Mouse (Mus musculus): ENCODE data around the gene Catsper3. TPM values are rescaled to one million over a fixed set of nuclear protein-coding genes. Genes with fewer than 3 reads are reported as not detected.

Catsper3 gene
- total RNA-seq (2015) (0.37 TPM in 1 of 2 replicates, not detected in the other), total RNA-seq (2017) (not detected in 2 replicates)

DNA sequence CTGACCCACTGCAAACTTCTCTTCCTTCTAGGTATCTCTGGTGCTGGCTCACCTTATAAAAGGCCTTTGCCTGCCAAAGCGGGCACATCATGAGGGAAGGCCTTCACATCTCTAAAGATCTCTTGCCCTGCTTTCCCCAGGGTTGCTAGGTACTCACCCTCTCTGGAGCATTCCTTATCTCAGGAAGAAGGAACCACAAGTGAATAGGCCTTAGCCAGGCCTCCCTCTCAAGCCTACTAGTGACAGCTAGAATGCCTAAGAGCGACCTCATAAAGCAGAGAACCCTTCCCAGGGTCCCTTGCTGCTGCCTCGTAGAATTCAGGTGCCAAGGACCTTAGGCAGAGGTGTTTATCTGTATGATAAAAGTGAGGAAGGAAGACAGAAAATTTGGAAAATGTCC is at the start of gene Catsper3:
Catsper3 (plus strand) TSS at position 301 of the 400 bp plus-strand sequence.
- ATAC-seq (replicated peaks; ENCODE audit: poor library complexity), result no peak

DNA sequence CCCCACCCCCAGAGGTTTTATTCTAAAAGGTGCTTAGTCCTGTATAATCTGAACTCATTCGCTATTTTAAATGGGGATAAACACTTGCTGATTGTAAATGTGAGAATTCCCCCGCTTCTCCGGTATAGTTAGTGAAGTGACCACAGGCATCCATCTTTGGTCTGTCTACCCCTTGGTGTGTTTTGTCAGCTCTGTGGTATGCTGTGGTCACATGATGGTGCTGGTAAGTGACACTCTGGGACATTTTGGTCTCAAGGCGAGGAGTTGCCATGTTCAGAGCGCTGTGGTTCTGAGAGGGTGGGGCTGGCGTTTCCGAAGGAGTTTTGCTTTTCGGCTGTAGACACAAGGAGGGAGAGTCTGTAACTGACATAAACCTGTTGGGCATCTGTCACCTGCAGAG is 46.5 kb upstream of the Catsper3 start:
- no peak for ATAC-seq (replicated peaks; ENCODE audit: poor library complexity)

DNA sequence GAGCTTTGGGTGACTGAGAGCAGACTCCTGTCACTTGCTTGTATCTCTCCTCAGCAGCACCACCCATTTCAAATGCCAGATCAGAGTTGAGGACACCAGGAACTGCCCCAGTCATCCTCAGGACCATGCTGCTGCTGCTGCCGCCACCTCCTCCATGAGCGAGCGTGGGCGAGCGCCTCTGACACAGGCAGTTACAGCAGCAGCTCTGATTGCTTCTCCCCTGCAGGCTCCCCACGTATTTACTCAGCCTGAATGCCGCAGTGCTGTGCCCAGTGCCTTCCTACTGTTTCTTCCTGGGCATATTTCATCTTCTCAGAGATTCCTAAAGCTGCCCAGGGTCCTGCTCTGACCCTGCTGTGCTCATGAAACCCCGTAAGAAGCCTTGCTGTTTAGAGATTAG is 42.1 kb upstream of the Catsper3 start:
- no peak for ATAC-seq (replicated peaks; ENCODE audit: poor library complexity)

DNA sequence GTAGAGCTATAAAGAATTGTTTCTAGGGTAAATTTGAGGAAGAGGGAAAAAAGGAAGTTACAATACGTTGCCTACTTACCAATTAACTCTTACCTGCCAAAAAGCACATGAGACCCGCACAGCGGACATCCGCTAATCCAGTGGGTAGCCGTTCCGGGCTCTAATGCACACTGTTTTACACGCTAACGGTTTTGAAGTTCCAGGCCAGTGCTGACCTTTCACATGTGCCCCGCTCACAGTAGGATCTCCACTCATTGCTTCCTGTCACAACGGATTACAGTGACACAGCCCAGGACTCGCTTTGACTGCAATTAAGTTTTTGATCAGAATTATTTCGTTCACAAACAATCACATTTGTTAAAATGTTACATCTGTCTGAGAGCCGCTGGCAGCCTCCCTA is 30.0 kb upstream of the Catsper3 start:
- ATAC-seq (replicated peaks; ENCODE audit: poor library complexity), result peak; percentile 74

DNA sequence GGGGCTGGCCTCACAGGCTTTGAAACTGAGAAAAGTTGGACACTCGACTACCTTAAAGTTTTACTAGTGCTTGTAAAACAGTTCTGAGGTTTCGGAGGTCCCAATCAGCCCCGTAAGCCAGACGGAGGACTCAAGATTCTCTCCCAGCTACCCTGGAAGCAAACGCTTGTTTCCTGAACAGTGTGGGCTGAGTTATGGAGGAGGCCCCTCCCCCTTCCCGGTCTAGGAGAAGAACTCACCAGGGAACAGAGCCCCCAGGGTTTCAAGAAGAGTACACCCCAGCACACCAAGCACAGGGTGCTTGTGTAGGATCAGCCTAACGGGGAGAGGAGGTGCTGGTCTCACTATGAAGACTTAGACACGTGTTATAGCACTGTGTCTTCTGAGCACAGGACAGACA is 27.6 kb upstream of the Catsper3 start:
- no peak for ATAC-seq (replicated peaks; ENCODE audit: poor library complexity)

DNA sequence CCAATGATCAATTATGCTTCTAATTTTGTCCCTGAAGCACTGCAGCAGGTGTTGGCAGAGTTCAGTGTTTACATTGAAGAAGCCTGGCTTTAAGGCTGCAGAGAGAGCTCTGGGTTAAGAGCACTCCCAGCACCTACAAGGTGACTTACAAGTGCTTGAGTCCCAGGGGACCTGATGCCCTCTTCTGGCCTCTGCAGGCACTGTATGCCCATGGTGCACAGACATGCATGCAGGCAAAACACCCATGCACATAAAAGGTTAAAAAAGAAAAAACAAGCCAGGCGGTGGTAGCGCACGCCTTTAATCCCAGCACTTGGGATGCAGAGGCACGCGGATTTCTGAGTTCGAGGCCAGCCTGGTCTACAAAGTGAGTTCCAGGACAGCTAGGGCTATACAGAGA is 26.7 kb upstream of the Catsper3 start:
- peak; percentile 69 for ATAC-seq (replicated peaks; ENCODE audit: poor library complexity)

DNA sequence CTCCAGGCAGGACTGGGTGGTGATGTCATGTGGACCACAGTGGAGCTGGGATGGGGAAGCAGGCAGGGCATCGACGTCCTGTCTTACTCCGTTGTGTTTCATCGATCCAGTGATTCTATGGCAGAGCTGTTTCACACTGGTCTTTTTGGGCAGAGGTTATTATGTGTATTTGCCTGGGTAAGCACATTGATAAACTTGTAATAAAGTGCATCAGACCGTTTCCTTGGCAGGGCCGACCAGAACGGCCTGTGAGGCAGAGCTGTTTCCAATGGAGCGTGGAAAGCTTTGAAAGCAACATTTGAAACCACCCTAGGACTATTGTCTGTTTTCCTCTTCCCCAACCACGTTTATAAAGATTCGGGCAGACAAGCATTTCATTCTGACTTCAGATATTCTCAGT is 23.8 kb upstream of the Catsper3 start:
- ATAC-seq (replicated peaks; ENCODE audit: poor library complexity), result no peak

DNA sequence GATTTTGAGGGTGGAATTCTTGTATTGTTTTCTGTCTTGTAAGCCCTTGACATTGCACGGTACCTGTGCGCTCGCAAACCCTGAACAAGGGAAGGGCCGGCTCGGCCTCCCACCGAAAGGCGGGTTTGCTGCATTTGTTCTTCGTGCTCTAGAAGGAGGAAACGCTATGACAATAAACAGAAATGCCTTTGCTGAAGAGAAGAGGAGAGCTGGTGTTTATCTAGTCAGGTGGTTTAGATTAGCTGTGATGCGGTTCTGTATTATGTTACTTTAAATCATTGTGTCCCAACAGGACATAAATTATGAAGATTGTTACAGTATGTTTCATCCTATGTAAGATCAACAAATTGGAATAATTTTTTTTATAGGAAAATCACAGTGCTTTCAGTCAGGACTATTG is 22.9 kb upstream of the Catsper3 start:
- ATAC-seq (replicated peaks; ENCODE audit: poor library complexity), result no peak

DNA sequence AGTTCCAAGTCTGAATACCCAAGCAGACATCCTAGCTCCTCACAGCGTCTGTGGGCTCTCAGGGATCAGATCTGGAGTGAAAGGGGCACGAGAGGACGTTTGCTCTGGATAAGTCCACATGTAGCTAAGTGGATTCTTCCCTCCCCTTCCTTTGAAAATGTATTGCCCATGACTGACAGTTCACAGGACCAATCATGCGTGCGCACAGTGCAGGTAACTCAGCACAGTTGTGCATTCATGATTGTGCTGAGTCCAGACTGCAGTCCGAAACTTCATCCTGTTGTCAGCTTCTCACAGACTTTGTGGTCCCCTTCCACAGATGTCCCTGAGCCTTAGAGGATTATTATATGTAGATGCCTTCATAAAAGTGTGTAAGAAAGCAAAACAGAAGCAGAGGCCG is 10.0 kb upstream of the Catsper3 start:
- ATAC-seq (replicated peaks; ENCODE audit: poor library complexity), result no peak

DNA sequence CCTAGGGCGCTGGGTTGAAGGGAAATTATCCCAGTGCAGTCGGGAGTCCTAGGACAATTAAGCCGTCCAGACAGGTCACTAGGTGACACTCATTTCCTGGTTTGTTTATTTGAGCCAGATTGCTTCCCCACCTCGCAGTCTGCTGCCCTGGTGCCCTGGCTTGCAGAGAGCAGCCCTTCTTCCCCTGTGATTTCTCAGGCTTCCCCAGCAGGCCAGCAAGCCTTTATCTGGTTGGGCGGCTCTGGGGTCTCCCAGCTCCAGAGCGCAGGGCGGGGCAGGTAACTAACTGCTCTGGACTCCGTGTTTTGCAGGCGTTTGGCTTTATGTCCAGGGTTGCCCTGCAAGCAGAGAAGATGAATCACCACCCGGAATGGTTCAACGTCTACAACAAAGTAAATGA is 9.3 kb upstream of the Catsper3 start:
- no peak for ATAC-seq (replicated peaks; ENCODE audit: poor library complexity)

DNA sequence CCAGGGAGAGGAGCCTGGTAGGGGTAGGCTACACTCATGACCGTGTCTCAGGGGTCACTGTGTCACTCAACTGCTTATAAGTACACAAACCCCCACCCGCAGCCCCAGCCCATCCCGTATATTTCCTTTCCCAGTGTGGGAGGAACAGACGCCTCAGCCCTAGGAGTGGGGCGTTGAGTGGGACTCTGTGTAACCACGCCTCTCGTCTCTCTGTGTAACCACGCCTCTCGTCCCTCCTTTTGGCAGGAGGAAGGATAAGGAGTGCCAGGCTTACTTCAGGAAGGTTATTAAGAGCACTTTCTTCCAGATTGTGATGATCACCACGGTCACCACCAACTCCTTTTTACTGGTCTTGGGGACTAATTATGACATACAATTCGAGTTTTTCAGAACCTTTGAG is 1.8 kb downstream of the Catsper3 start:
- no peak for ATAC-seq (replicated peaks; ENCODE audit: poor library complexity)

DNA sequence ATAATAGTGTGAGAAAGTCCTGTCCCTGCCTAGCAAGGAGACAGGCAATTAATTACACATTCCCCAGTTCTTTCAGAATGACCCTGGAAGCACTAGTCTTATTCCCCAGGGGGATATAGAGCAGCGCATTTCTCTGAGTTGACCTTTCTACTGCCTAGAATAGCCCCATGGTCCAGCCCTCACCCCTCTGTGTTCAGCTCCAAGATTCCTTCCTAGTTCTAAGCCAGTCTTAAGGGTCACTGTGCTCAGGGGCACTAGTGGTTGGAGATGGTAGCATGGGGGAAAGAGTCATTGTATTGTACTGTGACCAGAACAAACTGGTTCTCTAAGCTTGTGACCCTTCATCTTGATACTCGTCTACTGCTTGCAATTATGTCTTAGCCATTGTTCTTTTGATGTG is 16.9 kb downstream of the Catsper3 start:
- ATAC-seq (replicated peaks; ENCODE audit: poor library complexity), result no peak

DNA sequence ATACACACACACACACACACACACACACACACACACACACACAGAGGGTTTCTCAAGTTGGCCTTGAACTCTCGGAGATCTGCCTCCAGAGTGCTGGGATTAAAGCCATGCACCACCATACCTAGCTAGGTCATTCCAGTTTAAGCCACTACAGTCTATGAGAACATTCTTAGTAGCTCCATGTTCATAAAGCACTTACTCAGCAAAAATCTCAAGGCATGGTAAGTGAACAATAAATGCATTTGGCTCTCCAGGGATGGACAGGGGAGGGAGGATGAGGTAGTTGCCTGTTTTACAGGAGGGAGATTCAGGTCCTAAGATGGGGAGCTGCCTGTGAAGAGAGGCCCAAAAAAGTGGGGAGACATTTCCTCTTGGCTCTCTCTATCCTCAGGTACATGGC is 19.6 kb downstream of the Catsper3 start:
- no peak for ATAC-seq (replicated peaks; ENCODE audit: poor library complexity)

DNA sequence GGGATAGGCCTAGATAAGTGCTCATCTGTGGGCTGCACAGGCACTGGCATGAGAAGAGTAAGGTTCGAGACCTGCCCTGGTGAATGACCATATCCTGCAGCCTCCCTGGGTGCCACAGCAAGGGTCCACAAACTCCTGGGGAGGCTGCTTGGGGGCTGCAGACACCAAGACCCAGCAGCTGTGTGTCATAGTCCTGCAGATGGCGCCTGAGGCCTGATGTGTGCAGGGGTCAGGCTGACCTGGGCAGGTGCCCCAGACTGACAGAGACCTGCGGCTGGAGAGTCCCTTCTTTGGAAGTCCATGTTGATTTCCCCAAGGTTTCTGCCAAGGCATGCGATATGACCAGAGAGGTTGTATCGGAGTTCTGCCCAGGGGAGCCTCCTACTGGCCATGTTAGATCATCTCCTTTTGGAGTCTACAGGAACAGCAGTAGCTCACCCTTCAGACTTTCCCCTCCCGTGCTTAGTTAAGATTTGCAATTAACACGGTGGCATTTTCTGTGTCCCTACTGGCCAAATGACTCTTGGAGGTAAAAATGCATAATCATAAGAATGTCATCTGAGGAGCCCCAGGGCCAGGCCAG is 24.8 kb downstream of the Catsper3 start:
- no peak for ATAC-seq (replicated peaks; ENCODE audit: poor library complexity)

DNA sequence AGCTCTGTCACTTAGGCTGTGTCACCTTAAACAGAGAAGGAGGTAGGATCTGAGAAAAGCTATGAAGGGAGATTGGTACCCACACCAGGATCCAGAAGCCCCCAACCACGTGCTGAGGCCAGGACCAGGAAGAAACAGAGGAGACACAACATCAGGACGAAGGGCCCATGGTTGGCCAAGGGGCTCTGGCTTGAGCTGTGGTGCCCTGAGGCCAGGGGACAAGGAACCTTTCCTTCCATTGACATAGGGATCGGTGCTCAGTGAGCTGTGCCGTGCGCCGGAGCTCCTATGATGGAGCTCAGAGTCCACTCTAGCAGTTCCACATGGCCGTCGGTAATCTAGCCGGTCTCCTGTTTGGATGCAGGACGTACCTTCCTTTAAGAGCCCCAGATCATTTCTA is 25.3 kb downstream of the Catsper3 start:
- ATAC-seq (replicated peaks; ENCODE audit: poor library complexity), result no peak

DNA sequence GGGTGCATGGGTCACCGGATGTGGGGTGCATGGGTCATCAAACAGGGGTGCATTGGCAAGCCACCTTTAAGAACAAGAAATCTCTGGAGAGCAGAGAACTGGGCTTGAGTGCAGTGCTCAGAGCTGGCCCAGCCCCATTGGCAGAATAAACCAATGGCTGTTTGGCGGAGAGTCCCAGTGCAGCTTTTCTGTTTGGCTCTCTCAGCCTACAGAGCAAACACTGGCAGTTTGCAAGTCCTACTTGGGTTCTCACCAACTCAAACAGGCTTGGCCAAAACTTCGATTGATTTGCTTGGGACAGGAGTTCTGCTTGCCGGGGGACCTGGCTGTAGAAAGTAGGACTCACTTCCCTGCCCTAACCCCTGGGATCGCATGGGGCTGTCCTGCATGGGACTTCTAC is 26.6 kb downstream of the Catsper3 start:
- no peak for ATAC-seq (replicated peaks; ENCODE audit: poor library complexity)

DNA sequence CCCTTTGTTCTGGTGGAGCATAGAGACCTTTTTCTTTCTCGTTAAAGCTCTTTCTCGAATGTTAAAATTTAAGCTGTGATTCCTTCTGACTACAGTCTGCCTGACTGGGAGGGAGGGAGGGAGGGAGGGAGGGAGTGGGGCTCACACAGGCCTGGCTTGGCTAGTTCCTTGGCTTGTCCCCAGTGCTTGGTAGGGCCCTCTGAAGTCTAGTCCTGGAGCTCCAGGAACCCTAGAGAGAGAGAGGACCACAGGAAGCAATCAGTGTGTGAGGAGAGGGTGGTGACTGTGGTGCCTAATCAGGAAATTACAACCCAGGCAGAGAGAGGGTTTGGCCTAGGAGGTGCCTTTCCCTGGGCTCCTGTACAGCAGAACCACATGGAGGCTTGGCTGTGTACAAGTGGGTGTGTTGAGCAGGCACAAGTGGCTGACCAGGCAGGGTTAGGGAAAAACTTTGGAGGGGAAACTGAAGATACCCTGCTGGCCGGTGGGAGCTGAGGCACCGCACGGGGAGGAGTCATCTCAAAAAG is 29.2 kb downstream of the Catsper3 start:
- ATAC-seq (replicated peaks; ENCODE audit: poor library complexity), result no peak

DNA sequence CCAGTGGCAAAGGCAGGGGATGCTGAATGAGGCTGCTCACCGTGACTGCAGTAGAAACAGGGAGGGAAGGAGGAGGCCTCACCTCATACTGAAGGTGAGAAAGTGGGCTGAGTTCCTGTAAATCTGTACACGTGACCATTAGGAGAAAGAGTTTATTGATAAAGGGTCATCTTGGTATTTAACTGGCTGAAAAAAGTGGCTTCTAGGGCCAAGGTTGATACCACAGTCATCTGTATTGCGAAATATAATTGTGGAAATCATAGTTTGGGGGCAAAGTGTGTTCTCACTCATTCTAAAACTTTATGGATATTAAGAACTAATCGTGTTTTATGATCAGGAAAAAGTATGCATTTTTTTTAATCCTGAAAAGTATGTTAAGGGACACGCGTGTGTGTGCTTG is 30.5 kb downstream of the Catsper3 start:
- no peak for ATAC-seq (replicated peaks; ENCODE audit: poor library complexity)

DNA sequence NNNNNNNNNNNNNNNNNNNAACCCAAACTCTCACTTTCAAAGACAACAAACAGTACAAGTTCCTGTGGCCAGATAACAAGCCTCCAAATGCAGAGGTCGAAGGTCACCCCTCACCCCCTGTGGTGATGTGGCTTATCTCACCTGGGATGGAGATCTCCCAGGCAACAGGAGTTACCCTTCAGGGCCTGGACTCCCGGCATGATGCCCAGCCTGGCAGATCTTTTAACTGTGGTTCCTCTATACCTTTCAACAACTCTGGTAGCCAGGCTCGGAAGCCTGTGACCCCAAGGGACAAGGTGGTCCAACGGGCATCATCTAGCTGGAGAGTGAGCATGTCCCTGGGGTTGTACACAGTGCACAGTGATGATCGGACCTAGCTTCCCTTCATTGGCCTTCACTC is 38.1 kb downstream of the Catsper3 start:
- no peak for ATAC-seq (replicated peaks; ENCODE audit: poor library complexity)

DNA sequence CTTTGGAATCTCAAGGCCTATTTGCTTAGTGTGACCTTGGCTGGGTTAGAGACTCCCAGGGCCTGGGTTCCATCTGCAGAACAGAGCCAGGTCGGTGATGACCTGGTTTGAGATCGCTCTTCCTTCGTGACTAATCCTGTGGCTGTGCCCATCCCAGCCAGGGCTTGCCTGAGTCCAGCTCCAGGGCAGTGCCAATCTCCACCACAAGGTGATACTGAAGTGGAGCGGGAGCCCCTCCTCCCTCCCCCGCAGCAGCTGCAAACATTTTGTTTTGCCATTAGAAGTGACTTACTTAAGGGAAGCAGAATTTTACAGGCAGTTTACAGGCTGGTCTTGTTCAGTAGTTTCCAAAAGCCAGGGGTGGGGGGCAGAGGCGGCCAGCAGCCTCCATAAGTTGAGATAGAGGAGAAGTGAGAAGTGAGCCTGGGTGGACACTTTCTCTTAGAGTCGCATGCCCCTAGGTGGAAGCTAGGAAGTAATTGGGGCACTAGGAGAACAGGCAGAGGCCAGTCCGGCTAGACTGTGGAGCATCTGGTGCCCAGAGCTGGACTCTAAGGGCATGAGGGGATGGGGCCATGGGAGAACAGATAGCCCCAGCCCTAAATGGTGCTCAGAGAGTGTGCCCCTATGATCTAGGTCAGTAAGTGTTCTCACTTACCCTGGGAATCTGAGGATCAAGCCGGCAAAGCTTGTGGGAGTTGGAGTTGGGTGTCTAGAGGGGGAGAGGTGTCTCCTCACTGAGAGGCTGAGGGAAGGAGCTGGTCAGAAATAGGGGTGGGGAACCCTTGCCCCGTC is 40.0 kb downstream of the Catsper3 start:
- no peak for ATAC-seq (replicated peaks; ENCODE audit: poor library complexity)

DNA sequence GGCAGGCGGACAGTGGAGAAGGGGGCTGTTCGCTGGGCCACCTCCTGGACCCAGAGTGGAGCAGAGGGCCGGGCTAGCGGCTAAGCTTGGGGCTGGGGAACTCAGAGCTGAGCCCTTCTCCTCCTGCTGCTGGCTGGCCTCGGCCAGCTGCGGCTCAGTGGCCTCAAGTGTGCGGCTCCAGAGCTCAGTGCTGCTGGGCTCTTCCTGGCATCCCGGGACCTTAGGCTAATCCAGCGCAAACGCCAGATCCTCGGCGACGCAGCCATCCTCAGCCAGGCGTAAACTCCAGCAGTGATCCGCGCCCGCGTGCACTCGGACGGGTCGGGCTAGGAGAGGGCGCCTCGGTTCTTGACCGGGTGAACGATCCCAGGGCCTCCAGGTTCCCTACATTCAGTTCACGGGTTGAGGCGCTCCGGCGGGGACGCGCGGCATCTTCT is 40.9 kb downstream of the Catsper3 start:
- ATAC-seq (replicated peaks; ENCODE audit: poor library complexity), result no peak

DNA sequence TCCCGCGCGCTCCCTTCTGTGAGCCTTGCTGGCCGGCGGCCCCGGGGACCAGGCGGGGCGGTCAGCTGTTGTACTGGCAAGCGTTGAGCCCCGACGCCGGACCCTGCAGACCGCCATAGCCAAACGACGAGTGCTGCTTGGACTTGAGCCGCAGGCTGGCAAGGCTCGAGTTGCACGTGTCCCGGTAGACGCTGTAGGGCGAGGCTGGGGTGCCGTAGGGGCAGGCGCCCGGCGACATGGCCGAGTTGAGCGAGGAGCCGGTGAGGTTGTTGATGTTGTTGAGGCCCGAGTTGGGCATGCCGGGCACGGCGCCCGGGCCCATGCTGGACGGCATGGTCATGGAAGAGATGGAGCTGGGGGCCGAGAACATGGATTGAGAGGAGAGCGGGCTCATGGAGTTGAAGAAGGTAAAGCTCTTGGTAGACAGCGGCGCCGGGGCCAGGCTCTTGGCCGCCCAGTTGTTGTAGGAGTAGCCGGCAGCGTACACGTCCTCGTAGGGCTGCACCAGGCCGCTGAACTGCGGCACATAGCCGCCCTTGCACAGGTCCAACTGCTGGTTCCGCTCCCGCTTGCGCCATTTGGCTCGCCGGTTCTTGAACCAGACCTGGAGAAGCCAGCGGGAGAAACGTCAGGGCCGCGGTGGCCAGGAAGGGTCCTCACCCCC is 41.8 kb downstream of the Catsper3 start:
- ATAC-seq (replicated peaks; ENCODE audit: poor library complexity), result no peak
